Mouse (Mus musculus) kidney, adult 9 months (tissue): ENCODE measurements at regions not wholly inside any gene's neighbourhood (a gene's known extent, or its start where the extent isn't known, plus 50 kb on each side); places are given as distances from the start of the nearest gene placed in this dataset.

Experiments
- DNase-seq: peaks from one replicate; pipeline ENCODE4 v3.0.0; 2022

GRCm38 (mm10) chr8:46413349-46414024 is 57.4 kb upstream of the Acsl1 start:
- DNase-seq = no peak

GRCm38 (mm10) chr8:46414874-46415273 is 56.0 kb upstream of the Acsl1 start:
- DNase-seq = peak; percentile 35

GRCm38 (mm10) chr8:46419402-46419801 is 51.4 kb upstream of the Acsl1 start:
- no peak for DNase-seq

GRCm38 (mm10) chr8:46420476-46420875 is 50.4 kb upstream of the Acsl1 start:
- DNase-seq = no peak
